Mouse (Mus musculus) forebrain, postnatal 0 days (tissue): Measurements from ENCODE around the gene Ddx42. TPM values are rescaled to one million over a fixed set of nuclear protein-coding genes. Genes with fewer than 3 reads are reported as not detected.
A peak's percentile ranks its signal among the peaks of the same experiment; 100 is the strongest.

Experiments
- ATAC-seq: fragments of 200-750 bp; cut with Nextera tagmentation; 2 replicates; pipeline ENCODE4 v1.8.0; 2017; ENCODE audit warnings: mild to moderate bottlenecking, moderate library complexity
- DNase-seq: peaks from one replicate; pipeline ENCODE4 v3.0.0-alpha.2; 2015
- H3K27ac ChIP-seq: fragments of 300-500 bp; sonication (generic); 2 replicates; pipeline ENCODE4 v1.5.1; 2014; ENCODE audit warnings: low read depth, mild to moderate bottlenecking, antibody characterized with exemption, low read length, moderate library complexity, mixed read lengths
- H3K27me3 ChIP-seq: fragments of 300-500 bp; sonication (generic); 2 replicates; pipeline ENCODE4 v1.6.1; 2014; ENCODE audit warnings: mild to moderate bottlenecking, low read length, mixed read lengths; ENCODE audit not compliant: insufficient read depth
- H3K36me3 ChIP-seq: fragments of 300-500 bp; sonication (generic); 2 replicates; pipeline ENCODE4 v1.6.1; 2014; ENCODE audit warnings: mild to moderate bottlenecking, moderate library complexity; ENCODE audit not compliant: insufficient read depth
- H3K4me1 ChIP-seq: fragments of 300-500 bp; sonication (generic); 2 replicates; pipeline ENCODE4 v1.6.1; 2014; ENCODE audit warnings: antibody characterized with exemption; ENCODE audit not compliant: insufficient read depth
- H3K4me2 ChIP-seq: fragments of 300-500 bp; sonication (generic); 2 replicates; pipeline ENCODE4 v1.6.1; 2014; ENCODE audit warnings: low read depth, mild to moderate bottlenecking, moderate library complexity
- H3K4me3 ChIP-seq: fragments of 300-500 bp; sonication (generic); 2 replicates; pipeline ENCODE4 v1.5.1; 2014; ENCODE audit warnings: low read depth, low read length, mixed read lengths
- H3K9ac ChIP-seq: fragments of 300-500 bp; sonication (generic); 2 replicates; pipeline ENCODE4 v1.6.1; 2014; ENCODE audit warnings: mild to moderate bottlenecking
- H3K9me3 ChIP-seq: fragments of 300-500 bp; sonication (generic); 2 replicates; pipeline ENCODE4 v1.6.1; 2016; ENCODE audit warnings: low read length
- CTCF ChIP-seq: sonication (generic); IDR thresholded peaks from 2 replicates; pipeline ENCODE4 v1.5.1; 2016; ENCODE audit warnings: antibody characterized with exemption, control low read depth, low read depth
- WGBS: fragments of 180-500 bp; shearing (Covaris S2); extraction: QIAGEN DNeasy Blood & Tissue Kit; methylation state at CpG from one replicate; pipeline ENCODE4 v1.1.7; 2014; 5-methylcytosine and 5-hydroxymethylcytosine counted together
- polyA plus RNA-seq: library from polyadenylated mRNA; unstranded; fragments of >200 nt; fragmentation: Nextera tagmentation; extraction: Ambion mirVana; gene quantifications from 2 replicates; pipeline ENCODE4 v1.2.1, GENCODE M21; 2015
- total RNA-seq: library from RNA; depleted of rRNA; stranded (reverse); fragments of >200 nt; gene quantifications from 2 replicates; pipeline ENCODE4 v1.2.3, GENCODE M21; 2014

Ddx42 gene
- total and polyA plus RNA-seq, 2 experiments from 2014 or later: 62.2 to 76.3 TPM

- Histone ChIP-seq H3K4me1 (peaks cover 13% of the 10 kb centered on the region), H3K36me3 (no peaks in the 10 kb centered on the region), H3K9me3 (no peaks in the 10 kb centered on the region), H3K4me3 (no peak overlapping the region), H3K4me2 (no peak overlapping the region), H3K27me3 (no peaks in the 10 kb centered on the region), H3K9ac (no peak overlapping the region), H3K27ac (no peak overlapping the region)
- 96% methylated on average over 6 of the region's 6 CpGs for WGBS
- no peak for TF ChIP-seq CTCF
- DNase-seq (no peak), ATAC-seq (no peak)
These were observed 57.1 kb downstream of the Ddx42 start for GRCm38 (mm10) chr11:106273811-106274210.

- H3K9ac ChIP-seq: no peak overlapping the region
- ATAC-seq: no peak
- no peak for TF ChIP-seq CTCF
- no peak for DNase-seq
- no peaks in the 10 kb centered on the region for H3K36me3 ChIP-seq
- H3K4me1 ChIP-seq: peaks cover 13% of the 10 kb centered on the region
- 93% methylated on average over 1 of the region's 1 CpGs for WGBS
- H3K4me2 ChIP-seq: no peak overlapping the region
- no peaks in the 10 kb centered on the region for H3K9me3 ChIP-seq
- H3K27ac ChIP-seq: no peak overlapping the region
- no peaks in the 10 kb centered on the region for H3K27me3 ChIP-seq
- no peak overlapping the region for H3K4me3 ChIP-seq
These were observed 57.6 kb downstream of the Ddx42 start for GRCm38 (mm10) chr11:106274374-106274773.

DNA sequence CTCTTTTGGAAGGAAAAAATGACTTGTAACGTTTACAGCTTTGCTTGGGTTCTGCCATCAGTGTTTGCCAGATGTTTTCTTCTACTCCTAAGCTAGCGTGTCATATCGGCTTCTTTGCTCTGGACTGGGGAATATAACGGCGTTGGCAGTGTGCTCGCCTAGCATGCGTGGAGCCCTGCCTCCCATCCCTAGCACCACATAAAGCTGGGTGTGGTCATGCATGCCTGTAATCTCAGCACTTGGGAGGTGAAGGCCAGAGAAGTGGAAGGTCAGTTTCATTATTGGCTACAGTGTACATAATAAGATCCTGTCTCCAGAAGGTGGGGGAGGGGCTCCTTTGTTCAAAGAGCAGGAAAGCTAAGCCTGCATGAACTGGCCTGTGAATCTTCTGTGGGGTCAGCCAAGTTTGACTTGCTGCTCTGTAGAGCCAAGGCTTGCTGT lies 58.3 kb downstream of the Ddx42 start:
- ATAC-seq (no peak), DNase-seq (no peak)
- H3K4me3 ChIP-seq: no peak overlapping the region
- no peaks in the 10 kb centered on the region for H3K27me3 ChIP-seq
- no peak overlapping the region for H3K9ac ChIP-seq
- H3K4me2 ChIP-seq: no peak overlapping the region
- no peak for TF ChIP-seq CTCF
- peaks cover 13% of the 10 kb centered on the region for H3K4me1 ChIP-seq
- H3K9me3 ChIP-seq: no peaks in the 10 kb centered on the region
- 82% methylated on average over 7 of the region's 7 CpGs for WGBS
- H3K27ac ChIP-seq: no peak overlapping the region
- no peaks in the 10 kb centered on the region for H3K36me3 ChIP-seq

GRCm38 (mm10) chr11:106276454-106276853 lies 59.7 kb downstream of the Ddx42 start, which contains the start of gene Tcam1:
Gene Tcam1, plus strand, starts transcription at chr11:106276672.
- Histone ChIP-seq H3K27ac (no peak within 1 kb of the TSS), H3K9ac (no peak within 1 kb of the TSS), H3K9me3 (no peaks in the 10 kb centered on the region), H3K4me1 (peaks cover 8% of the 10 kb centered on the region), H3K4me3 (0 out of 2 replicates have a peak within 1 kb of the TSS, but pooled peaks have one; percentile 3), H3K4me2 (peak within 1 kb of the TSS; percentile 39), H3K27me3 (no peaks in the 10 kb centered on the region), H3K36me3 (no peaks in the 10 kb centered on the region)
- ATAC-seq (peak; percentile 83), DNase-seq (peak; percentile 99)
- peak; percentile 94 for TF ChIP-seq CTCF
- WGBS: 7% methylated on average over 25 of the region's 25 CpGs

DNA sequence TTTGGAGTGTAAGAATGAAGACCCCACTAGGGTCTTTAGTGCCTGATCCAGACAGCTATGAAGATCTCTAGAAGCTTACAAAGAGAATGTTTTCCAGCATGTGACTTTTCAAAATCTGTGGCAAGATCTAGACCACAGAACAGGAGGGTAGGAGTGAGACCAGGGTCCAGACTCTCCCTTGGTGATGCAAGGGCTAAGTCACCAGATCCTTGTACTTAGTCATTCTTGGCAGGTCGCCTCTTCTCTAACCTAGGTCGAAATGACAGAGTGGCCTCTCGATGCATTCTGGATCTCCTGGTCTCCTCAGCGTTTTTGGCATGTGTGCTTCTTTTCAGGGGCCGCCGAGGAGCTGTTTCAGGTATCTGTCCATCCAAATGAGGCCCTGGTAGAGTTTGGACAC lies 65.7 kb downstream of the Ddx42 start:
- TF ChIP-seq CTCF: no peak
- DNase-seq (no peak), ATAC-seq (no peak)
- H3K27me3 ChIP-seq: no peaks in the 10 kb centered on the region
- 88% methylated on average over 6 of the region's 6 CpGs for WGBS
- H3K9me3 ChIP-seq: no peaks in the 10 kb centered on the region
- no peak overlapping the region for H3K4me3 ChIP-seq
- H3K36me3 ChIP-seq: no peaks in the 10 kb centered on the region
- no peaks in the 10 kb centered on the region for H3K4me1 ChIP-seq
- H3K27ac ChIP-seq: no peak overlapping the region
- H3K9ac ChIP-seq: no peak overlapping the region
- H3K4me2 ChIP-seq: no peak overlapping the region

GRCm38 (mm10) chr11:106283371-106283770 lies 66.6 kb downstream of the Ddx42 start:
- DNase-seq: no peak
- Histone ChIP-seq H3K4me1 (no peaks in the 10 kb centered on the region), H3K36me3 (no peaks in the 10 kb centered on the region), H3K4me2 (no peak overlapping the region), H3K27ac (no peak overlapping the region), H3K9ac (no peak overlapping the region), H3K4me3 (no peak overlapping the region), H3K27me3 (no peaks in the 10 kb centered on the region), H3K9me3 (no peaks in the 10 kb centered on the region)
- no peak for TF ChIP-seq CTCF
- WGBS: 77% methylated on average over 4 of the region's 4 CpGs
- ATAC-seq: no peak

DNA sequence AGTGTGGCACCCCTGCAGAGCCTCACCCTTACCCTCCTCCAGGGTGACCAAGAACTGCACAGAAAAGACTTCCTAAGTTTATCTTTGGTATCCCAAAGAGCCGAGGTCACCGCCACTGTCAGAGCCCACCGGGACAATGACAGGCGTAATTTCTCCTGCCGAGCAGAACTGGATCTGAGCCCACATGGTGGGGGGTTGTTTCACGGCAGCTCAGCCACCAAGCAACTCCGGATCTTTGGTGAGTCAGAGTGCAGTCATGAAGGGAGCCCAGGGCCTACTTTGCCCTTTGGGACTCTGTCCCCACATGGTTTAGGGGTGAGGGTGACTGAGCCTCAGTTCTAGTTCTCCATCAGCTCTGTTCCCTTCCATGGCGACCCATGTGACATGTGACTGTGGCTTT lies 67.4 kb downstream of the Ddx42 start:
- Histone ChIP-seq H3K4me1 (no peaks in the 10 kb centered on the region), H3K9me3 (no peaks in the 10 kb centered on the region), H3K4me2 (no peak overlapping the region), H3K9ac (no peak overlapping the region), H3K27ac (no peak overlapping the region), H3K4me3 (no peak overlapping the region), H3K36me3 (no peaks in the 10 kb centered on the region), H3K27me3 (no peaks in the 10 kb centered on the region)
- WGBS: 67% methylated on average over 8 of the region's 8 CpGs
- DNase-seq: no peak
- ATAC-seq: no peak
- TF ChIP-seq CTCF: no peak
